Mouse (Mus musculus) embryonic facial prominence, embryonic 14.5 days (tissue): ENCODE measurements around the gene Tnr. TPM values are rescaled to one million over a fixed set of nuclear protein-coding genes. Genes with fewer than 3 reads are reported as not detected.

Experiments
- ATAC-seq: fragments of 200-750 bp; cut with Nextera tagmentation; 2 replicates; pipeline ENCODE4 v1.8.0; 2017; ENCODE audit warnings: low read depth, moderate number of reproducible peaks, moderate TSS enrichment
- DNase-seq: peaks from one replicate; pipeline ENCODE4 v3.0.0-alpha.2; 2015; ENCODE audit warnings: low spot score
- H3K27ac ChIP-seq: fragments of 300-500 bp; sonication (generic); replicated peaks from 2 replicates; pipeline ENCODE4 v1.5.1; 2014; ENCODE audit warnings: low read depth, mild to moderate bottlenecking, low read length, moderate library complexity
- H3K27me3 ChIP-seq: fragments of 300-500 bp; sonication (generic); replicated peaks from 2 replicates; pipeline ENCODE4 v1.6.1; 2014; ENCODE audit warnings: low read length; ENCODE audit not compliant: control insufficient read depth, insufficient read depth
- H3K36me3 ChIP-seq: fragments of 300-500 bp; sonication (generic); 2 replicates; pipeline ENCODE4 v1.6.1; 2014; ENCODE audit warnings: low read length, mixed read lengths; ENCODE audit not compliant: control insufficient read depth, insufficient read depth
- H3K4me1 ChIP-seq: fragments of 300-500 bp; sonication (generic); 2 replicates; pipeline ENCODE4 v1.6.1; 2014; ENCODE audit warnings: antibody characterized with exemption, low read length; ENCODE audit not compliant: control insufficient read depth, insufficient read depth
- H3K4me2 ChIP-seq: fragments of 300-500 bp; sonication (generic); 2 replicates; pipeline ENCODE4 v1.6.1; 2014; ENCODE audit warnings: low read depth, mild to moderate bottlenecking, low read length, moderate library complexity, mixed read lengths
- H3K4me3 ChIP-seq: fragments of 300-500 bp; sonication (generic); 2 replicates; pipeline ENCODE4 v1.5.1; 2014; ENCODE audit warnings: low read depth, mild to moderate bottlenecking, low read length
- H3K9ac ChIP-seq: fragments of 300-500 bp; sonication (generic); 2 replicates; pipeline ENCODE4 v1.6.1; 2014; ENCODE audit warnings: low read depth, mild to moderate bottlenecking, low read length, moderate library complexity, mixed read lengths
- H3K9me3 ChIP-seq: fragments of 300-500 bp; sonication (generic); 2 replicates; pipeline ENCODE4 v1.6.1; 2016; ENCODE audit warnings: low read length; ENCODE audit not compliant: control insufficient read depth
- WGBS: fragments of 180-500 bp; shearing (Covaris S2); extraction: QIAGEN DNeasy Blood & Tissue Kit; methylation state at CpG from one replicate; pipeline ENCODE4 v1.1.7; 2014; 5-methylcytosine and 5-hydroxymethylcytosine counted together
- polyA plus RNA-seq: library from polyadenylated mRNA; unstranded; fragments of >200 nt; fragmentation: Nextera tagmentation; extraction: Ambion mirVana; gene quantifications from 2 replicates; pipeline ENCODE4 v1.2.1, GENCODE M21; 2014

The Tnr gene
- polyA plus RNA-seq, 1 experiment from 2014 or later: 0.11 TPM

GRCm38 (mm10) chr1:159783842-159784241, 260.3 kb downstream of the Tnr start:
- DNase-seq: peak; percentile 12
- H3K9ac ChIP-seq: no peak overlapping the region

GRCm38 (mm10) chr1:159788312-159788711, 264.7 kb downstream of the Tnr start:
- Histone ChIP-seq H3K9me3 (no peaks in the 10 kb centered on the region), H3K9ac (no peak overlapping the region), H3K4me2 (no peak overlapping the region), H3K27ac (no peak overlapping the region), H3K36me3 (no peaks in the 10 kb centered on the region), H3K27me3 (no peaks in the 10 kb centered on the region), H3K4me3 (no peak overlapping the region), H3K4me1 (no peaks in the 10 kb centered on the region)
- no peak for ATAC-seq
- DNase-seq: no peak
- 70% methylated on average over 4 of the region's 4 CpGs for WGBS

More at GRCm38 (mm10) chr1:159783842-159784241, 260.3 kb downstream of the Tnr start:
- H3K9me3 ChIP-seq: no peaks in the 10 kb centered on the region
- H3K36me3 ChIP-seq: no peaks in the 10 kb centered on the region
- no peaks in the 10 kb centered on the region for H3K4me1 ChIP-seq
- no peak overlapping the region for H3K27ac ChIP-seq
- H3K4me2 ChIP-seq: no peak overlapping the region
- no peaks in the 10 kb centered on the region for H3K27me3 ChIP-seq
- WGBS: 26% methylated on average over 5 of the region's 5 CpGs
- H3K4me3 ChIP-seq: no peak overlapping the region
- no peak for ATAC-seq

- Histone ChIP-seq H3K9me3 (no peaks in the 10 kb centered on the region), H3K27ac (no peak overlapping the region), H3K4me3 (no peak overlapping the region), H3K4me1 (no peaks in the 10 kb centered on the region), H3K36me3 (no peaks in the 10 kb centered on the region), H3K4me2 (no peak overlapping the region), H3K27me3 (no peaks in the 10 kb centered on the region), H3K9ac (no peak overlapping the region)
- no peak for DNase-seq
- no peak for ATAC-seq
- 87% methylated on average over 2 of the region's 2 CpGs for WGBS
These were observed 269.0 kb downstream of the Tnr start for GRCm38 (mm10) chr1:159792546-159792945.

- DNase-seq (no peak), ATAC-seq (no peak)
- 80% methylated on average over 2 of the region's 2 CpGs for WGBS
- Histone ChIP-seq H3K27me3 (no peaks in the 10 kb centered on the region), H3K4me3 (no peak overlapping the region), H3K27ac (no peak overlapping the region), H3K4me1 (no peaks in the 10 kb centered on the region), H3K9me3 (no peaks in the 10 kb centered on the region), H3K36me3 (no peaks in the 10 kb centered on the region), H3K4me2 (no peak overlapping the region), H3K9ac (no peak overlapping the region)
These were observed 272.5 kb downstream of the Tnr start for GRCm38 (mm10) chr1:159796021-159796420.

- H3K9me3 ChIP-seq: no peaks in the 10 kb centered on the region
- H3K27me3 ChIP-seq: no peaks in the 10 kb centered on the region
- H3K4me3 ChIP-seq: no peak overlapping the region
- DNase-seq (no peak), ATAC-seq (no peak)
- 72% methylated on average over 5 of the region's 5 CpGs for WGBS
- H3K27ac ChIP-seq: no peak overlapping the region
- H3K36me3 ChIP-seq: no peaks in the 10 kb centered on the region
- H3K4me2 ChIP-seq: no peak overlapping the region
- H3K4me1 ChIP-seq: no peaks in the 10 kb centered on the region
- no peak overlapping the region for H3K9ac ChIP-seq
These were observed 276.8 kb downstream of the Tnr start for GRCm38 (mm10) chr1:159800366-159800765.

GRCm38 (mm10) chr1:159801753-159802152, 278.2 kb downstream of the Tnr start:
- Histone ChIP-seq H3K4me1 (no peaks in the 10 kb centered on the region), H3K9ac (no peak overlapping the region), H3K27ac (no peak overlapping the region), H3K27me3 (no peaks in the 10 kb centered on the region), H3K9me3 (0 out of 2 replicates have a peak, but pooled peaks cover 6% of the 10 kb centered on the region), H3K36me3 (no peaks in the 10 kb centered on the region), H3K4me3 (no peak overlapping the region), H3K4me2 (no peak overlapping the region)
- ATAC-seq: no peak
- DNase-seq: no peak
- WGBS: 71% methylated on average over 4 of the region's 4 CpGs

- no peaks in the 10 kb centered on the region for H3K4me1 ChIP-seq
- 0 out of 2 replicates have a peak, but pooled peaks cover 6% of the 10 kb centered on the region for H3K9me3 ChIP-seq
- no peak overlapping the region for H3K4me3 ChIP-seq
- ATAC-seq (no peak), DNase-seq (no peak)
- no peak overlapping the region for H3K4me2 ChIP-seq
- H3K36me3 ChIP-seq: no peaks in the 10 kb centered on the region
- no peaks in the 10 kb centered on the region for H3K27me3 ChIP-seq
- H3K9ac ChIP-seq: no peak overlapping the region
- H3K27ac ChIP-seq: no peak overlapping the region
These were observed 280.1 kb downstream of the Tnr start for GRCm38 (mm10) chr1:159803711-159804110.

- H3K27me3 ChIP-seq: no peaks in the 10 kb centered on the region
- no peak for ATAC-seq
- 40% methylated on average over 3 of the region's 3 CpGs for WGBS
These were observed 285.9 kb downstream of the Tnr start for GRCm38 (mm10) chr1:159809493-159809892.

GRCm38 (mm10) chr1:159811805-159812204, 288.2 kb downstream of the Tnr start:
- H3K36me3 ChIP-seq: no peaks in the 10 kb centered on the region
- H3K4me3 ChIP-seq: no peak overlapping the region
- no peaks in the 10 kb centered on the region for H3K27me3 ChIP-seq
- no peak overlapping the region for H3K27ac ChIP-seq
- peaks cover 14% of the 10 kb centered on the region for H3K4me1 ChIP-seq
- no peak overlapping the region for H3K9ac ChIP-seq
- H3K9me3 ChIP-seq: no peaks in the 10 kb centered on the region
- DNase-seq (no peak), ATAC-seq (no peak)
- H3K4me2 ChIP-seq: no peak overlapping the region
- 90% methylated on average over 2 of the region's 2 CpGs for WGBS

More at GRCm38 (mm10) chr1:159809493-159809892, 285.9 kb downstream of the Tnr start:
- no peaks in the 10 kb centered on the region for H3K36me3 ChIP-seq
- no peak for DNase-seq
- no peak overlapping the region for H3K4me2 ChIP-seq
- H3K9me3 ChIP-seq: 0 out of 2 replicates have a peak, but pooled peaks cover 6% of the 10 kb centered on the region
- no peak overlapping the region for H3K27ac ChIP-seq
- H3K4me3 ChIP-seq: no peak overlapping the region
- no peak overlapping the region for H3K9ac ChIP-seq
- H3K4me1 ChIP-seq: 0 out of 2 replicates have a peak, but pooled peaks cover 8% of the 10 kb centered on the region
